Mouse (Mus musculus) liver, embryonic 14.5 days (tissue): ENCODE results near the gene Cops7b. TPM values are rescaled to one million over a fixed set of nuclear protein-coding genes. Genes with fewer than 3 reads are reported as not detected.

ENCODE experiments used
- ATAC-seq: fragments of 200-750 bp; cut with Nextera tagmentation; 2 replicates; pipeline ENCODE4 v1.8.0; 2017; ENCODE audit warnings: moderate number of reproducible peaks, mild to moderate bottlenecking, moderate library complexity; ENCODE audit not compliant: insufficient read depth
- DNase-seq, 3 experiments: peaks; one replicate each; pipeline ENCODE4 v3.0.0-alpha.2; 2012 to 2013; ENCODE audit warnings: low read depth in 3 of 3, low spot score in 3 of 3
- H3K27ac ChIP-seq: fragments of 300-500 bp; sonication (generic); 2 replicates; pipeline ENCODE4 v1.5.1; 2014; ENCODE audit warnings: moderate library complexity, mild to moderate bottlenecking, control low read depth, inconsistent platforms
- H3K27me3 ChIP-seq: fragments of 300-500 bp; sonication (generic); 2 replicates; pipeline ENCODE4 v1.6.1; 2014; ENCODE audit warnings: mild to moderate bottlenecking, low read length, moderate library complexity; ENCODE audit not compliant: control insufficient read depth, insufficient read depth
- H3K36me3 ChIP-seq: fragments of 300-500 bp; sonication (generic); replicated peaks from 2 replicates; pipeline ENCODE4 v1.6.1; 2014; ENCODE audit warnings: low read depth; ENCODE audit not compliant: control insufficient read depth, insufficient read depth
- H3K4me1 ChIP-seq, 2 experiments: fragments of 200-500 bp in 1 of 2; fragments of 300-500 bp in 1 of 2; sonication (generic) in 1 of 2; replicated peaks; 2 replicates each; pipeline ENCODE4 v1.6.1; 2012 to 2014; ENCODE audit warnings: antibody characterized with exemption in 1 of 2, inconsistent platforms in 1 of 2, low read length in 1 of 2; ENCODE audit not compliant: control insufficient read depth in 2 of 2, insufficient read depth in 2 of 2
- H3K4me2 ChIP-seq: fragments of 300-500 bp; sonication (generic); 2 replicates; pipeline ENCODE4 v1.6.1; 2014; ENCODE audit warnings: low read depth, mild to moderate bottlenecking, control low read depth, moderate library complexity
- H3K4me3 ChIP-seq, 2 experiments: fragments of 200-500 bp in 1 of 2; fragments of 300-500 bp in 1 of 2; sonication (generic) in 1 of 2; 2 replicates each; pipeline ENCODE4 v1.5.1; 2012 to 2014; ENCODE audit warnings: low read depth in 2 of 2, low read length in 2 of 2, mild to moderate bottlenecking in 2 of 2, control low read depth in 1 of 2, inconsistent platforms in 1 of 2, moderate library complexity in 1 of 2; ENCODE audit not compliant: insufficient read depth in 1 of 2
- H3K9ac ChIP-seq: fragments of 300-500 bp; sonication (generic); replicated peaks from 2 replicates; pipeline ENCODE4 v1.6.1; 2014; ENCODE audit warnings: mild to moderate bottlenecking, control low read depth, moderate library complexity
- H3K9me3 ChIP-seq: fragments of 300-500 bp; sonication (generic); 2 replicates; pipeline ENCODE4 v1.6.1; 2016; ENCODE audit warnings: low read length, mixed read lengths; ENCODE audit not compliant: control insufficient read depth
- CTCF ChIP-seq: IDR thresholded peaks from 2 replicates; pipeline ENCODE4 v1.5.1; 2016; ENCODE audit warnings: antibody characterized with exemption, low read depth, control low read depth
- EP300 ChIP-seq: IDR thresholded peaks from 2 replicates; pipeline ENCODE4 v1.6.1; 2016; ENCODE audit warnings: antibody characterized with exemption, low read depth
- WGBS: fragments of 180-500 bp; shearing (Covaris S2); extraction: QIAGEN DNeasy Blood & Tissue Kit; methylation state at CpG from one replicate; pipeline ENCODE4 v1.1.7; 2014; ENCODE audit not compliant: insufficient replicate concordance; 5-methylcytosine and 5-hydroxymethylcytosine counted together
- polyA plus RNA-seq, 2 experiments: library from polyadenylated mRNA; depleted of rRNA in 1 of 2; stranded (reverse) in 1 of 2; unstranded in 1 of 2; fragments of >200 nt; fragmentation: Nextera tagmentation in 1 of 2; extraction: Ambion mirVana in 1 of 2; gene quantifications; 2 replicates each; pipeline versions ENCODE4 v1.2.1 to v1.2.3; 2012 to 2014

Gene Cops7b
- polyA plus RNA-seq, 2 experiments: 11.4 to 16.3 TPM

- Histone ChIP-seq H3K4me2 (no peak overlapping the region), H3K4me3 (no peak overlapping the region), H3K36me3 (peaks cover 9% of the 10 kb centered on the region), H3K9ac (no peak overlapping the region), H3K27me3 (no peaks in the 10 kb centered on the region), H3K27ac (no peak overlapping the region), H3K4me1 (peaks cover 0 to 3% of the 10 kb centered on the region in 2 experiments; a peak in 2 of 4 replicates), H3K9me3 (no peaks in the 10 kb centered on the region)
- no peak for TF ChIP-seq CTCF
- no peak for TF ChIP-seq EP300
- ATAC-seq (no peak), DNase-seq (no peak)
- 77% methylated on average over 3 of the region's 3 CpGs for WGBS
Observed at GRCm38 (mm10) chr1:86546797-86547196, 35.9 kb upstream of the Cops7b start.

DNA sequence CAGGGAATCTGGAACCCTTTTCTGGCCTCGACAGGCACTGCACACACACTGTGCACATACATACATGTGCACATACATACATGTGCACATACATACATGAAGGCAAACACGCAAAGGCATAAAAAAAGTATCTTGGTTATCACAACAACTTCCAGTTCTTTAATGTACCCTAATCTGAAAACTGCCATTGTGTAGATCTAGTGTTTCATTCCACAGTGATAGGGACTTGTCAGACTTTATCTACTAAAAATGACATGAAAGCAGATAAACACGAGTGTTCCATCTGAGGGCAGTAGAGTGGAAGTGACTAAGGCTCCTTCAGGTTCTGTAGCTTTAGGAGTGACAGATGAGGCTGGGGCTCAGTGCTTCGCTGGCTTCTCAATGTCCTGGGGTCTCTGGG lies 31.4 kb upstream of the Cops7b start:
- Histone ChIP-seq H3K4me2 (no peak overlapping the region), H3K4me1 (no peaks in the 10 kb centered on the region; a peak in 1 of 4 replicates), H3K27ac (no peak overlapping the region), H3K27me3 (no peaks in the 10 kb centered on the region), H3K36me3 (no peaks in the 10 kb centered on the region), H3K9ac (no peak overlapping the region), H3K9me3 (no peaks in the 10 kb centered on the region), H3K4me3 (no peak overlapping the region)
- 56% methylated on average over 4 of the region's 4 CpGs for WGBS
- no peak for ATAC-seq
- TF ChIP-seq CTCF (no peak), EP300 (no peak)
- no peak for DNase-seq

- TF ChIP-seq EP300: no peak
- no peak for TF ChIP-seq CTCF
- H3K9ac ChIP-seq: no peak overlapping the region
- no peak overlapping the region for H3K27ac ChIP-seq
- 75% methylated on average over 2 of the region's 2 CpGs for WGBS
- no peak for DNase-seq
- H3K27me3 ChIP-seq: no peaks in the 10 kb centered on the region
- no peak overlapping the region for H3K4me3 ChIP-seq
- no peaks in the 10 kb centered on the region; a peak in 1 of 4 replicates for H3K4me1 ChIP-seq
- H3K9me3 ChIP-seq: no peaks in the 10 kb centered on the region
- ATAC-seq: no peak
- H3K4me2 ChIP-seq: no peak overlapping the region
- H3K36me3 ChIP-seq: no peaks in the 10 kb centered on the region
Observed at GRCm38 (mm10) chr1:86551877-86552276, 30.8 kb upstream of the Cops7b start.

DNA sequence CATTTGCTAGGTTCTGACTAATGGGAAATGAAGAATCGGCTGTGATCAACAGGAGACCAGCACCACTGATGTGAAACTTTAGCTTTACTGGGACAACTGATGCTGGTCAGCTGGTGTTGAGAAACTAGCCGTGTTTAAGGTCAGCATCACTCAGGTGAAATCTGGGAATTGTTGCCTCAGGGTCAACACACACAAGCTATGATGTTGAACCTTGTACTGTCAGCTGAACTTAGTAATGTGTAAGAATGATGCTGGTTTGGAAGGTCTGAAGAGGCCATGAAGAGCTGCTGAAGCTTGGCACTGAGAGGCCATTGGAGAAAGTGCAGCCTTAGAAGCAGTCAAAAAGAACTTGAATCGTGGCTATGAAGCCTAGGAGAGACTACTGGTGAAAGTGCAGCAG lies 27.0 kb upstream of the Cops7b start:
- H3K36me3 ChIP-seq: no peaks in the 10 kb centered on the region
- peak; percentile 12; the same call in 1 of the 2 replicates for ATAC-seq
- no peaks in the 10 kb centered on the region for H3K9me3 ChIP-seq
- H3K4me2 ChIP-seq: no peak overlapping the region
- DNase-seq: no peak
- H3K9ac ChIP-seq: no peak overlapping the region
- H3K4me1 ChIP-seq: peaks cover 6 to 12% of the 10 kb centered on the region in 2 experiments; a peak in 3 of 4 replicates
- WGBS: 69% methylated on average over 3 of the region's 3 CpGs
- H3K4me3 ChIP-seq: no peak overlapping the region
- H3K27ac ChIP-seq: no peak overlapping the region
- TF ChIP-seq CTCF: no peak
- no peak for TF ChIP-seq EP300
- H3K27me3 ChIP-seq: no peaks in the 10 kb centered on the region

GRCm38 (mm10) chr1:86557872-86558271 lies 24.8 kb upstream of the Cops7b start:
- no peaks in the 10 kb centered on the region for H3K27me3 ChIP-seq
- peak; percentile 63 for ATAC-seq
- 20% methylated on average over 7 of the region's 7 CpGs for WGBS
- H3K36me3 ChIP-seq: no peaks in the 10 kb centered on the region
- H3K9ac ChIP-seq: no peak overlapping the region
- H3K4me3 ChIP-seq: no peak overlapping the region
- no peaks in the 10 kb centered on the region for H3K9me3 ChIP-seq
- H3K27ac ChIP-seq: peak overlapping the region; percentile 17; the same call in 1 of the 2 replicates
- peaks cover 9 to 16% of the 10 kb centered on the region in 2 experiments; a peak in 3 of 4 replicates for H3K4me1 ChIP-seq
- TF ChIP-seq EP300: peak; percentile 30; the same call in 1 of the 2 replicates
- TF ChIP-seq CTCF: no peak
- DNase-seq: peak; percentile 23 to 42 (median 35)
- peak overlapping the region; percentile 37 for H3K4me2 ChIP-seq
